Mouse (Mus musculus): ENCODE measurements at regions not wholly inside any gene's neighbourhood (a gene's known extent, or its start where the extent isn't known, plus 50 kb on each side); places are given as distances from the start of the nearest gene placed in this dataset.

GRCm38 (mm10) chr5:7821700-7822099, 138.6 kb upstream of the Steap4 start:
- no peak for TF ChIP-seq CTCF (conservative IDR thresholded peaks at IDR 0.05; ENCODE audit: low read length)
- TF ChIP-seq POU5F1 (IDR thresholded peaks at IDR 0.05; ENCODE audit: borderline replicate concordance, low read length): no peak
- TF ChIP-seq NANOG (IDR thresholded peaks at IDR 0.05; ENCODE audit: borderline replicate concordance, low read length): no peak

Measured in E14TG2a.4 (cell line).